Mouse (Mus musculus) MEL-GATA-1-ER (cell line): ENCODE results near the gene Kcng4.

Experiments
- DNase-seq: peaks from one replicate; pipeline ENCODE4 v3.0.0-alpha.2; 2012; ENCODE audit warnings: low read depth; ENCODE audit errors: extremely low read depth

The Kcng4 gene

DNA sequence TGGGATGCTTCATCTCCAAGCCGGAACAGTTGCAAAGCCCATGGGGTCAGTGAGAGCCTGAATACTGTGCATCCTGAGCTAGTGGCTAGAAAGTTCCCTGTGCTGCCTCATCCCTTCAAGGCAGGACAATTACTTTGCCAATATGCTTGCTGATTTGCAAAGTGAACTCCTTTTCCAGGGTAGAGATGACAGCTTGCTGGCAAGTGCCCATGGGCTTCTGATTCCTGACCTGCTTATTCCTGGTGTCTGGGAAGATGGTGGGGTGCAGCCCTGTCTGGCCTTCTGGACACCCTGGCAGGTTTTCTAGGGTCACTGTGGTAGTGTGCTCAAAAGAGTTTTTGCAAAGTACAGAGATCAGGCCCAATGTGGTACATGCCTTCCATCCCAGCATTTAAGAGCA, 7.5 kb upstream of the Kcng4 start:
- no peak for DNase-seq

DNA sequence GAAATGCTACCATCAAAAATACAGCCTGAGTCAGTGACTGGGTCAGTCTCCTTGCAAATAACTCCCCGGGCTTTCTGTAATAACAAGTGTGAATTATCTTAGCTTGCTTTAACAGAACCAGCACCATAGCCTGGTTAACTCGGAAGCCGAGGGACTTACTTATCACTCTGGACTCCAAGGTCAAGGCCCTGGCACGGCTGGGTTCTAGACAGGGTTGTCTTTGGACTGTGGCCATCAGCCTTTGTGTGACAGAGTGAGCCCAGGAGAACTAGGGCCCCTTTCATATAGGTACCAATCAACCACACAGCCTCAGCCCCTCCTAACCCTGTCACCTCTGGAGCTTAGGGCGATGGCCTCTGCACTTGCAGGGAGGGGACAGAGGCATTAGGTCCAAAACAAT, 5.6 kb upstream of the Kcng4 start:
- no peak for DNase-seq

DNA sequence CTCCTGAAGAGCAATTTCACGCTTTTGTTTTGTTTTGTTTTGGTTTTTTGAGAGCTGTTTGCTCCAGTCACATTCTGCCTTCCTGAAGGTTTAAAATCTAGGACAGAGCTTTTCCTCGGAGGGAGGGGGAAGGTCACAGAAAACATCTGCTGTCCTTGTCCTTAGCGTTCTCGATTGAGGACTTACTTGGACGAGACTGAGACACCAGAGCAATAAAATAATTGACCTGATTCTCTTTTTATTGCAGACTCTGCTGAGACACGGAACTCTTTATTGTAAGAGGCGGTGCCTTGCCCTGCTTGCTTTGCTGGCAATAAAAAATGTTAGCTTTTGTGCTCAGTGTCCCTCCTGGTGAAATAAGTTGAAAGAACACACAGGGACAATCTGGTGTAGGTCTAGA, 4.3 kb upstream of the Kcng4 start:
- DNase-seq, result no peak

DNA sequence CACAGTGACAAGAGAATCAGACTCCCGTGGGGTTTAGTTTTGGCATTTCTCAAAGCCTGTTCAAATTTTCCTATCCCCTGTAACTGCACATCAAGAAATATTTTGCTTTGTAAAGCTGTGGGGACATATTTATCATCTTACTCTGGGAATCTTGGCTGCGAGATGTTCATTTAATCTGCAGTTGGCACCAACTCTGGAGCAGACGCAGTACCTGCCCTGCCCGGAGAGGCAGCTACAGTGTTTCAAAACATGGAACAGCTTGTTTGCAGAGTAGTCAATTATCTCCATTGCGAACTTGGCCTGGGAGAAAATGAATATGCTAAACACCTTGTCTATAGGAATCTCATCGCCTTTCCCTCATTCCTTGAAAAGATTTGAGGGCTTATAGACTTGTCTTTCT, 2.8 kb upstream of the Kcng4 start:
- DNase-seq, result no peak

DNA sequence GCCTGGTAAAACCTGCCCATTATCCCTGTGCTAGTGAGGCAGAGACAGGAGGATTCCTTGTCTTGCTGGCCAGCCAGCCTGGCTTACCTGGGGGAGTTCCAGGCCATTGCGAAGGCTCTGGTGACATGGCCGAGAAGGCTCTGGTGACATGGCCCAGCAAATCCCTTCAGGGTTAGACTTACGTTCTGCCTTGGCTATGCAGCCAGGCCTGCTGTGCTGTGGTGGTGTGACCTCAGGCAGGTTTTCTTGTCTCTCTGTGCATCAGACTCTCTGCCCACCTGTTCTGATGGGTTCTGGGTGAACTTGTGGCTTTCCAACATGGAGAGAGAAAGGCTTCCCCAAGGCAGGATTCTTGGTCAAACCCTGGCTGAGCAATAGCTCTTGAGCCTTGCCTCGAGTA, 1.9 kb upstream of the Kcng4 start:
- DNase-seq, result no peak

DNA sequence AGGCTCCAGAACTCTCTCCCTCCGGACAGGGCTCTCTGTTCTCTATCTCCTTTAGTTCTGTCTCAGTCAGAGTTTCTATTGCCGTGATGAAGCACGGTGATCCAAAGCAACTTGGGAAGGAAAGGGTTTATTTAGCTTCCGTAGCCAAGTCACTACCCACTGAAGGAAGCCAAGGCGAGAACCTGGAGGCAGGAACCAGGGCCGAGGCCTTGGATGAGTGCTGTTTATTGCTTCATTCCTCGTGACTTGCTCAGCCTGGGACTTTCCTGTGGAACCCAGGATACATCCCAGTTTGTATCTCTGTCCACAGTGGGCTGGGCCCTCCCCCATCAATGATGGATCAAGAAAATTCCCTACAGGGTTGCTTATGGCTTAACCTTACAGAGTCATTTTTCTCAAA, 1.3 kb upstream of the Kcng4 start:
- no peak for DNase-seq

DNA sequence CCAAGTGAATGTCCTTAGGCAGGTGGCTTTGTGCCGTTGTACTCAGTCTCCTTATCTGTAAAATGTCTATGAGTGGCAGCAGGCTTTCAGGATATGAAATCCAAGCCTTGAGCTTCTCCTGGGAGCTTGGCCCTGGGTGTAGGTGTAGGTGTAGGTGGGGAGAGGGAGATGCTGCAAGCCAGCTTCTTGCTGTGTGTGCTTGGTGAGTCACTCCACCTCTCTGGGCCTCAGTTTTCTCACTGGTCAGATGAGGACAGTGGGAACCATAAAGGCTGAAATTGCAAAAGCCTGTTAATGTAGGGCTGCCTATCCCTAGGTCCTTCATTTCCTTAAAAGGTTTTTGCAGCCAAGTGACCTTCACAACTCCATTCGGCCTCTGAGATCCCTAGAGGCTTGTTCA, 478 bp upstream of the Kcng4 start:
- no peak for DNase-seq

DNA sequence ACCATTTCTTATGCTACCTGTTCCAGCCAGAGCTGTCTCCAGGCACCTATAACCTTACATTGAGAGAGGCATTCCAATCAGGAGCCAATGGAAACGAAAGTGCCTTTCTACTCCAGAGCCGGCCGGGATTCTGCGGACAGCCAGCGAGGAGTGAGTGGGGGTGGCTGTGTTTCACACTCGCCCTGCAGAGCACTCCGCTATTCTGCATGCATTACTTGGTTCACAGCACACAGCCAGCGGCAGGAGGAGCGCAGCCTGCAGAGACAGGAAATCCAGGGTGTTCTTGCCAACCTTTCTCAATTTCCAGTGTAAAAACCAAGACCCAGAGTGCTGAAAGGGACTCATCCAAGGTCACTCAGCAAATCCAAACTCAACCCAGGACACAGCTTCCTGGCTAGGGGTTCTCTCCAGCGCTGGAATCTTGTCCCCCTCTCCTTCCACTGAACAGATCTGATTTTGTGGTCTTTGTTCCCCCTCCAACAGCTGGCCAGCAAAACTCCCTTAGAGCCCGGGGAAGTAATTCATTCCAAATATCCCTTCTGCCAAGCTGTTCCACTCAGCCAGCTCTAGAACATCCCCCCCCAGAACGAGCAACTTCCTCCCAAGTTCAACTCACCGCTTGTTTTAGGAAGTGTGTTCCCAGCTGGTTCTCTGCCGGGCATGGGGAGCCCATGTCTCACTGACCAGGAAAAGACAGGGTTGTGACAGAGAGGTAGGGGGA, 704 bp downstream of the Kcng4 start:
- DNase-seq, result no peak

DNA sequence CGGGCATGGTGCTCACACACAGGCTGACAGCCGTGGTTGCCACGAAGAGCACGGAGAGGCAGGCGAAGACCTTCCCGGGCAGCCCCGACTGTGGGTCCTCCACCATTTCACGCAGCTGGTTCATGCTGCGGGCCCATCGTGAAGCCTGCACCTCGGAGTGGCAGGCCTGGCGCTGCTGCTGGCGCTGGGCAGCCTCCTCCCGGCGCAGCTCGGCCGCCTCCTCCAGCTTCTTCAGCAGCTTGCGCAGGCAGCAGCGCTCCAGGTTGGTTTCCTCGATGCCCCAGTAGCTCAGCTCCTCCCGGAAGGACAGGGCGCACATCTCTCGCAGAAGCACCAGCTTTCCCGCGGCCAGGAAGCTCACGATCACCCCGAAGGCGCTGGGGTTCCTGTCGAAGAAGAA, 2.6 kb downstream of the Kcng4 start:
- no peak for DNase-seq

DNA sequence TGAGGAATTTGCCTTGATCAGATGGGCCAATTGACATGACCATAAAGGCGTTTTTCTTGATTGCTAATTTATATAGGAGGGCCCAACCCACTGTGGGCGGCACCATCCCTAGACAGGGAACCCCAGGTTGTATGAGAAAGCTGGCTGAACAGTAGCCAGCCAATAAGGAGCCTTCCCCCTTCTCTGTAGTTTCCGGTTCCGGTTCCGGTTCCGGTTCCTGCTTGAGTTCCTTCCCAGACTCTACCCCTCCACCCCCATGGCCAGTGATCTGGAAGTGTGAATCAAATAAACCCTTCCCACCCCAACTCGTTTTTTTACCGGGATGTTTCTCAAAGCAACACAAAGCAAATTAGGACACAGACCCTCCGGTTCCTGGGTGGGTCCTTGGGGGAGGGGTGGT, 3.2 kb downstream of the Kcng4 start:
- DNase-seq, result no peak

DNA sequence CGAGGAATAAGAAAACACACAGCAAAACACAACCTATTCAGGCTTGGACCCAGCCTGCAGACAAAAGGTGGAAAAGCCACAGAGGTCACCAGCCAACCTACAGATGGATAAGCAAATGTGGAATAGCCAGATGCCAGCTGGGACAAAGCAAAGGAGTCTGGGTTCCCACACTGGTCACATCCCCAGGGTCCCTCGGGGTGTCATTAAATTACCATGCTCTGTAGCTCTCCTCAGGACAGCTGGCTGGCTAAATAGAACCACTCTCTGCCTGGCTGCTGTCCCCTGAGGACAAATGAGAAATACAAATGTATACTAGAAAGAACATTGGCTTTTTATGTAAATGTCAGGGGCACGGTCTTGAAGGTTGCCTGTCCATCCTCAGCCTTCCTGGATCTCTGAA, 4.6 kb downstream of the Kcng4 start:
- no peak for DNase-seq

DNA sequence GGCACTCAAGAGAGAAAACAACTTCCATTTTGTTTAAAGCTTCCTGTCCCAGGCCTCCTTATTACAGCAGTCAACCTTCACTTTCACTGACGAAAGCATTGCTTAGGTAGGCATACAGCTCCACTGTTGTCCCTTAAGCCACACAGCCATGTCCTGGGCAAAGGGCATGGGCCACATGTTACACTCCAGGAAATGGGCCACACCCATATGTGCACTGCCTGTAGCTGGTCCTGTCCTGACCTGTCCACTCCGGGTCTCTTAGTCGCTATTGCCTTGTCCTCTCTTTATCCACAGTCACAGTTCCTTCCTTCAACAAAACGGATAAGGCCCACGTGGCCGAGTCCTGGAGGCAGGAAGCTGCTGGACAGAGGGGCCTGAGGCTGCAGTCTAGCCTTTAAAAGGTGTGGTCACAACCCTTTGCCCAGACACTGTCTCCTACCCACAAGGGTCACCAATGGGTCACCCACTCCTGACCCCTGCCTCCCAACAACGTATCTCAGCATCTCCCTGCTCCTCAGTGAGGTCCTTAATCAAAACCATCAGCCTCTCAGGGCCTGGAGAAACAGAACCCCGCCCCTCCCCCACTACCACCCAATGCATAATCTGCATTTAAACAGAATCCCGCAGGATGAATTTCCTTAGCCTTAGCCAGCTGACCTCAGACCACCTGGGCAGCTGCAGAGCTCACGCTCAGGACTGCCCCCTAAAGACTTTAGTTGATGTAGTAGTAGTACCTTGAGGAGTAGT, 7.7 kb downstream of the Kcng4 start:
- DNase-seq, result no peak

DNA sequence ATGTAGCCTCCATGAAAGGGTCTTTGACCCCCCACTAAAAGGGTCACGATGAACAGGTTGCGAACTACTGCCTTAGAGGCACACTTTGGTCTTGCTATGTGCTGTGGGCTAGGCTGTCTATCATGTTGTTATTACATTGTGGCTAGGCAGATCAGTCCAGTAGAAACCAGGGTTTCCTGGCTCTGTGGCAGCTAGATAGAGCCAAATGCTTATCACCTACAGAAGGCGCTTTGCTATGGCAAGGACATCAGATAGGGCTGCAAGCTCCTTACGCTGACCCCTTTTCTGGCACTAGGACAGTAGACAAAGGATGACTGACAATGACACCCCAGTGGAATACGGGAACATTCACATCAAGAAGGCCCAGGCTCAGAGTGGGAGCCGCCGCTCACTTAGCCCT, 8.3 kb downstream of the Kcng4 start:
- DNase-seq, result no peak

DNA sequence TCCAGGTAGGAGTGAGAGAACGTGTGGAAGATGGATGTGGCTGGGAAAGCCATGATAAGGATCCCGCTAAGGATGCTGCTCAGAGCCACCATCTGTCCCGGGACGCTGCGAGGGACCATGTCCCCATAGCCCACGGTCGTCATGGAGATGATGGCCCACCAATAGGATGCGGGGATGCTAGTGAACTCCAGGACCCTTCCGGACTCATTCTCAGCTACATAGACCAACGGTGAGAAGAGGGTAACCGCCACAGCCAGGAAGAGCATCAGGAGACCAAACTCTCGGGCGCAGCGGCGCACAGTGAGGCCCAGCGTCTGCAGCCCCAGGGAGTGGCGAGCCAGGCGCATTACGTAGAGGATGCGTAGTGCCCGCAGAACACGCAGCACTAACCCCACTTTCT, 9.7 kb downstream of the Kcng4 start:
- DNase-seq, result no peak

DNA sequence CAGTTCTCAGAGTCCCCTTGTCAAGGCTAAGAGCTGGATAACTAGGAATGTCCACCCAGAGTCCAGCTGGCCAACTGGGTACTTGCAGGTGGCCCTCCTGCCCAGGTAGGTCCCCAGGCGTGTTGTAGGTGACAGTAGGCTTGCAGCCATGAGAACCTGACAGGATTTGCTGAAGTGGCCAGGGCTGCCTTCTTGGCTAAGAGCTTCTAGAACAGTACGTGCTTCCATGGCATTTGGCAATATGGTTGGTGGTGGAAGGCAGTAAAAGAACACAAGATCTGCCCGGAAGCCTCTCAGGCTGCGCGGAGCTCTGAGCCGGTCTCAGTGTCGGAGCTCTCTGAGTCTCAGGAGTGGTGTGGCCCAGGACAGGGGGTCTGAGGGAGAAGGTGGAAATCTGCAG, 10.6 kb downstream of the Kcng4 start:
- no peak for DNase-seq

DNA sequence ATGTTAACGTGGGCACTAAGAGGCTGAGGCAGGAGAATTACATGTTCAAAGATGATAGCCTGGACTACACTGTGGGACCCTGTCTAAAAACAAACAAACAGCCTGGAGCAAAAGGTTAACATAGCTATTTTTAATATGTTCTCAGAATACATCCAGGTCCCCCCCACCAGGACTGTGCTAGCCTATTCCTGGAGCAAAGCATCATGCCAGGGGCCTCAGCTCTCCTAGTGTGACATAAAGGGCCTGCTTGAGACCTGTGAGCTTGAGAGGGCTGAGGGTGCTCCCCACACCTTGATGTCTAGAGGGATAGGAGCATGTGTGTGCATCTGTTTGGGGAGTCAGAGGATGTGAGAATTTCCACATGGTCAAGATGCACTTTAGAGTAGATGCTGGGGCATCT, 11.7 kb downstream of the Kcng4 start:
- DNase-seq, result no peak

DNA sequence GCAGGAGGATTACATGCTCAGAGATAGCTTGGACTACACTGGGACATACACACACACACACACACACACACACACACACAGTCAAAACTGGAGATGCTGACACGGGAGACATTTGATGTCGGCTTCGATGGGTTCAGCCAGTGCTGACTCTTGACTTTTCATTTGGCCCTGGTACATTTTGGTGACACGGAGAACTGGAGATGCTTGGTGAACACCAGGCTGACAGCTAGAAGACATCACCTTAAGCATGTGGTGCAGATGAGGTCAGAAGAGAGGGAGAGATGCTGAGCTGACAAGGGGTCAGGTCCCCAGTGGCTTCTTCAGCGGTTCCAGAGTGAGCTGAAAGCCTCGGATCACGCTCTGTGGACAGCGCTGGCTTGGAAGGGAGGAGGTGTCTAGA, 12.4 kb downstream of the Kcng4 start:
- DNase-seq, result no peak

DNA sequence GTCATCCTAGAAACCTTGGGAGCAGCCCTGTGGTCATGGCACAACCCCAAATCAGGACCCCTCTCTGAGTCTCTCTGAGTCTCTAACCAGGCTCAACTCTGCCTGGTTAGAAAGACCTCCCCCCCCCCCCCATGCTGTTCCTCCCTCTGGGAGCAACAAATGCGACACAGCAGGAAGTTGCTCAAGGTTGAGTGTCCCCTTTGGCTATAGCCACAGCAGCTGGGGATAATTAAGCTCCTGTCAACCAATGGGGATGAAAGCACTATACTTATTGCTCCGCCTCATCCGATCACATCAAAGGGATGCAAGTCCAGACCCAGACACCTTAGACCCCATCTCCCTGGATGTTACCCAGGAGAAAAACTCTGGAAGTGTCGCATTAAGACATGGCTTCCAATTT, 12.9 kb downstream of the Kcng4 start:
- DNase-seq, result no peak

DNA sequence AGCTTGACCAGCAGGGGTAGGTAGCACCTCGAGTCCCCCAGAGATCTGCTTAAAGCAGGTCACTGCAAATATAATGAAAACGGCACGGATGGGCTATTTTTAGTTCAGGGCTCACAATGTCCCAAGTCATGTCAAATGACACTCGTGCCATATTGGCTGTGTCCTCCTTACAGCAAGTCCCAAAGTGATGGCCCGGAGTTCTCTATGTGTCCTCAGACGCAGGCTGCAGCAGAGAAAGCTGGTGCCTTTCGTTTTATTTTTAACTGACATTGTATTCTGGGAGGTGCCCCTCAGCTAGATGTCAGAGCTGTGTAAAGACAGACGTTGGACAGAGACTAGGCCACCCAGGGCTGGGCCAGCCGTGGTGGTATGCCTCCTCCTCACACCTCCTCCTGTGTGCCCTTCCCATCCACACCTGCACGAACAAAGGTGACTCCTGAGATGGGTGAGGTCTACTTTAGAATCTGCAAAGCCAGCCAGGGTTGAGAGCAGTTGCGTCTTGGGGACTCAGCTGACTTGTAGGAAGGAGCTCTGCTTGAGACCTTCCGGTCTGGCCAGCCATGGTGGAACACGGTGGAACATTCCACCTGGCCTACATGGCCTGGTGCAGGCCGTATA, 14.5 kb downstream of the Kcng4 start:
- no peak for DNase-seq

DNA sequence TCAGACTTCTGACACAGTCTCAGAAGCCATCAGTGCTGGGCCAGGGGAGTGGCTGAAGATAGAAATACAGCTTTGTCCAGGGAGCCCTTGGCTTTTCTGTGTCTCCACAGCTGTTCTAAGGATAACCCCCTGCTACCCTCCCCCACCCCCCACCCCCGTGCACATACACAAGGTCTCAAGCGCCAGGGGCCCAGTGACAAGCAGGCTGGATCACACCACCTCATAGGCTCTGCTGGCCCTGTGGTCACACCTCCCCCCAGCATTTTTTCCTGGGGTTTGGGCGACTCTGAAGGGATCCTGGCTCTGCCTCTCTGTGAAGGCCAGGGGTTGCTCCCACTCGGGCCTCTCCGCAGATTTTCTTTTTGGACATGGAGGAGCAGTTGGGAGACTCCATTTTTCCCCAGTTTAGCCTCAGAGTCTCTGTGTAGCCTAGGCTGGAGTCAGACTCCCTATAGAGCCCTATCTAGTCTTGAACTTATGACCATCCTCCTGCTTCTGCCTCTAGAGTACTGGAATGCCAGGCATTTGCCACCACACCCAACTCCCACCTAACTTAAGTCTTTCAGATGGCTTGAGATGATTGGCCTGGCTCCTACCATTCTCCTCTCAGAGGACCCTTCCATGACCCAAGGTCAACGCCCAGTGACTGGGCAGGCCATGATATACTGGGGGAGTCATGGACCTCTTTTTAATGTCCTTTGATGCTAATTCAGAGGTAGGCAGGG, 15.2 kb downstream of the Kcng4 start:
- no peak for DNase-seq

DNA sequence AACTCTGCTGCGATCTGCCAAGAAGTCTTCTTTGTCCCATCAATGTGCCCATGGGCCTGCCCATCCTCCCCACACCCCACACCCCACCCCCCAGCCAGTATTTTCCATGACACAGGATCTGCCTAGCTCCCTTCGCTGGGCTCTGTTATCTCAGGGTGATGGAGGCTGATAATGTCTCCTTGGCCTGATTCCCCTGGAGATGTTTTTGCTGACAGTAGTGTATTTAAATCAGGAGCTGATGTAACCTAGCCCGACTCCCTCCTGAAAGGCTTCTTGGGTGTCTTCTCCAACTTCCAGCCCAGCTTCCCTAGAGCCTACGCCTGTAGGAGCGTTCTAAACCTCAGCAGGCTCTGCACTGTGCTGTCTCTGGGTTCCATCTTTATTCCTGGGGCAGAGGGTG, 16.6 kb downstream of the Kcng4 start:
- DNase-seq, result no peak

DNA sequence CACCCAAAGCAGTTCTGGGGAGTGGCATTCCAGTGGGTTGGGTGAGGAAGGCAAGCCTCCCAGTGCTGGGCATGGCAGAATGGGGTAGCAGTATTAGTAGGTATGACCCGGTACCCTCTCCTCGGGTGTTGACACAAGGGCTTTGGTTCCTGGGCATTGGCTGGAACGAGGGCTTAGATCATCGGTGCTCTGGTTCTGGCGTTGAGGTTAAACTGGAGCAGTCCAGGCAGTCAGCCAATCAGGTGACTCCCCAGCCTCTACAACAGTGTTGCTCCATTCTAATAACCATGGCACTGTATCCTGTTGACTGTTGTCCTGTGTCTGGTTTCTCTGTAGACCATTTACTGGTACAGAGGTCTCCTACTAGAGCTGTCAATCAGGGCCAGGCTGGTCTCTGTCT, 17.9 kb downstream of the Kcng4 start:
- DNase-seq, result no peak
